Mouse (Mus musculus) C2C12 (cell line): ENCODE measurements around the gene Col5a3. TPM values are rescaled to one million over a fixed set of nuclear protein-coding genes. Genes with fewer than 3 reads are reported as not detected.
"Not testable (repeated sequence)": the region's sequence is repeated elsewhere in the genome, so short reads cannot be mapped to it uniquely, and the experiment has no call there.

Experiments used
- H3K27me3 ChIP-seq: one replicate; pipeline ENCODE4 v1.6.1; 2011; ENCODE audit not compliant: control insufficient read depth, insufficient read depth, insufficient read length
- H3K36me3 ChIP-seq: one replicate; pipeline ENCODE4 v1.6.1; 2011; ENCODE audit not compliant: control insufficient read depth, insufficient read depth
- H3K4me3 ChIP-seq: one replicate; pipeline ENCODE4 v1.5.1; 2011; ENCODE audit warnings: mild to moderate bottlenecking, control low read depth; ENCODE audit not compliant: poor library complexity, insufficient read depth, severe bottlenecking
- H3K79me2 ChIP-seq: one replicate; pipeline ENCODE4 v1.6.1; 2011; ENCODE audit not compliant: control insufficient read depth, insufficient read depth
- H3K79me3 ChIP-seq: one replicate; pipeline ENCODE4 v1.6.1; 2011; ENCODE audit warnings: low read depth, control low read depth
- H3ac ChIP-seq: one replicate; pipeline ENCODE3; 2011; ENCODE audit warnings: low read depth; ENCODE audit not compliant: control insufficient read depth, insufficient read length
- CEBPB ChIP-seq: IDR thresholded peaks from one replicate; pipeline ENCODE4 v1.6.1; 2011; ENCODE audit warnings: low read depth, mild to moderate bottlenecking, control low read depth, moderate library complexity
- CTCF ChIP-seq: IDR thresholded peaks from one replicate; pipeline ENCODE4 v1.5.1; 2011; ENCODE audit not compliant: control insufficient read depth, insufficient read depth, insufficient read length
- FOSL1 ChIP-seq: IDR thresholded peaks from one replicate; pipeline ENCODE4 v1.8.0; 2011; ENCODE audit warnings: mild to moderate bottlenecking, low read length; ENCODE audit not compliant: poor library complexity, insufficient read depth, severe bottlenecking
- MAX ChIP-seq: IDR thresholded peaks from one replicate; pipeline ENCODE4 v1.6.1; 2011; ENCODE audit warnings: mild to moderate bottlenecking, control low read depth
- MYOD1 ChIP-seq: IDR thresholded peaks from one replicate; pipeline ENCODE4 v1.6.1; 2011; ENCODE audit warnings: low read depth; ENCODE audit not compliant: control insufficient read depth, insufficient read length
- MYOG ChIP-seq: IDR thresholded peaks from one replicate; pipeline ENCODE4 v1.6.1; 2011; ENCODE audit not compliant: control insufficient read depth, insufficient read length; ENCODE audit errors: extremely low read depth
- USF1 ChIP-seq: IDR thresholded peaks from one replicate; pipeline ENCODE4 v1.6.1; 2011; ENCODE audit warnings: low read depth, mild to moderate bottlenecking, control low read depth, moderate library complexity
- polyA plus RNA-seq: library from polyadenylated mRNA; unstranded; fragments of >200 nt; fragmentation: generic; extraction: Trizol; gene quantifications from one replicate; pipeline ENCODE4 v1.2.1, GENCODE M21; 2012; ENCODE audit warnings: missing spikeins

Gene Col5a3
- polyA plus RNA-seq, 1 experiment = 1.3 TPM

DNA sequence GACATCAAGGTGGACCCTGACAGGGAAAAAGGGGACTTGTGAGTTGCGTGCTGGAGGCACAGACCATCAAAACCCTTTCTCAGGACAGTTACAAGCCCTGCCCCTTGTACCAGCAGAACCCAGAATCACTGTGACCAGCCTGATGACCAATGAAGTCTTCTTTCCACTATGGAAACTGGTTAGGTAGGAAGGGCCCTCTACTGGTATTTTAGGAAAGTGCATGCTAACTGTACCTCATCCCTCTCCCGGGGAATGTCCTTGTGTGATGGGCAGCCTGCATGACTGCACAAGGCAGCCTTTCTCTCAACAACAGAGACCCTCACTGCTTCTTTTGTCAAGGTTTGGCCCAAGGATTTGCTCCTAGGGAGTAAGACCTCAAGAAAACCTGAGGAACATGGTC is 27.8 kb upstream of the Col5a3 start:
- Histone ChIP-seq H3K4me3 (no peak overlapping the region), H3K27me3 (peaks cover 17% of the 10 kb centered on the region), H3K36me3 (no peaks in the 10 kb centered on the region), H3K79me3 (no peaks in the 10 kb centered on the region), H3K79me2 (no peaks in the 10 kb centered on the region), H3ac (no peak overlapping the region)
- TF ChIP-seq MAX = no peak
- no peak for TF ChIP-seq MYOG
- no peak for TF ChIP-seq MYOD1
- no peak for TF ChIP-seq FOSL1
- TF ChIP-seq USF1 = no peak
- no peak for TF ChIP-seq CTCF
- TF ChIP-seq CEBPB = no peak

DNA sequence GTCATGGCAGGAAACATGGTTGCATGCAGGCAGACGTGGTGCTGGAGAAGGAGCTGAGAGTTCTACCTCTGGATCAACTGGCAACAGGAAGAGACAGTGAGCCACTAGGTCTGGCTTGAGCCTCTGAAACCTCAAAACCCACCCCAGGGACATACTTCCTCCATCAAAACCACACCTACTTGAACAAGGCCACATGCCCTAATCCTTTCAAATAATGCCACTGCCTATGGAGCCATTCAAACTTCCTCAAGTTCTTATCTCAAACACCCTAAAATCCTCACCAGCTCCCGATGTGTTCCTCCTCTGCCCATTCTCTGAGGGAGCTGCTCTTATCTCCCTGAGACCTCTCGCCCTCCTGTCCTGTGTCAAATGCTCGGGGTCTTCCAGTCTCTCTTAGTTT is 27.3 kb upstream of the Col5a3 start:
- no peaks in the 10 kb centered on the region for H3K79me2 ChIP-seq
- H3ac ChIP-seq = no peak overlapping the region
- TF ChIP-seq CTCF = no peak
- TF ChIP-seq CEBPB = no peak
- TF ChIP-seq FOSL1 = no peak
- TF ChIP-seq MAX = no peak
- no peak for TF ChIP-seq MYOG
- TF ChIP-seq MYOD1 = no peak
- TF ChIP-seq USF1 = no peak
- no peaks in the 10 kb centered on the region for H3K79me3 ChIP-seq
- H3K4me3 ChIP-seq = no peak overlapping the region
- no peaks in the 10 kb centered on the region for H3K36me3 ChIP-seq
- peaks cover 15% of the 10 kb centered on the region for H3K27me3 ChIP-seq

DNA sequence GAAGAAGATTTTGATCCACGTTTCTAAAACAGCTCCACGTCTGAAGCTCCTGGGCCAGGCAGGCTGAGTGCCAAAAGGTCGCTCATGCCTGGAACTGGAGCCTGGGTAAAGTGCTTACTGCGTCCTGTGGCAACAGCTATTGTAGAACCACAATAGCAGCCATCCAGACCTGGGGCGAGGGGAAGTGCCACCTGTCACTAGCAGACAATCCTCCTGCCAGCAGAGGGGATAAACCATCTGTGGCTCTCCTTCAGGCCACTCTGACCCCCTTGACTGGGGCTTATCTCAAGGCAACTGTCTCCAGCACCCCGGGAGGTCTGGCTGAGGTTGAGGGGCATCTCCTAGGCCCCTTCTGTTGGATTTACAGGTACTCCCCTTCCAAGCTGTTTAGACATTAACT is 24.1 kb upstream of the Col5a3 start:
- H3K27me3 ChIP-seq = peaks cover 3% of the 10 kb centered on the region
- H3K4me3 ChIP-seq = no peak overlapping the region
- no peaks in the 10 kb centered on the region for H3K79me2 ChIP-seq
- TF ChIP-seq MYOD1 (no peak), CTCF (no peak), MYOG (no peak)
- no peak overlapping the region for H3ac ChIP-seq
- no peaks in the 10 kb centered on the region for H3K79me3 ChIP-seq
- no peaks in the 10 kb centered on the region for H3K36me3 ChIP-seq

DNA sequence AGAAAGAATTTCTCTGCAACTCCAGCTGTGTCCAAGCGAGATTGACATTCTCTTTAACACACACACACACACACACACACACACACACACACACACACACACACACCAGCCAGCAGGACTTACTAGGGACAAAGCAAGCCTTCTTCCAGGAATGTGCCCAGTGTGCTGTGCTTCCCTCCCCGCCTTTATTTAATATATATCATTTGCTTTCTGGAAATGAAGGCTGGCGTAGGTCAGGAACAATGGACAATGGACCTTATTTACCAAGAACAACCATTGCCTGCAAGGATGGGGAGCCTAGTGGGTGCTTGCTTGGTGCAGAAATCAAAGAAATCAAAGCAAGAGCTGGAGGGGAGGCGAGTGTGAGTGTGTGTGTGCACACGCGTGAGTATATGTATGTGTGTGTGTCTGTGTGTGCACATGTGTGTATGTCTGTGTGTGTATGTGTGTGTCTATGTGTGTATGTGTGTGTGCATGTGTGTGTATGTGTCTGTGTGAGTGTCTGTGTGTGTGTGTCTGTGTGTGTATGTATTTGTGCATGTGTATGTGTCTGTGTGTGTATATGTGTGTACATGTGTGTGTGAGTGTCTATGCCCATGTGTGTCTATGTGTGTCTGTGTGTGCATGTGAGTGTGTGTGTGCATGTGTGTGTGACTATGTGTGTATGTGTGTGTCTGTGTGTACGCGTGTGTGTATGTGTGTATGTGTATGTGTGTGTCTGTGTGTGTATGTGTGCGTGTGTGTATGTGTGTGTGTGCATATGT is 22.5 kb upstream of the Col5a3 start:
- no peaks in the 10 kb centered on the region for H3K79me3 ChIP-seq
- H3K79me2 ChIP-seq = no peaks in the 10 kb centered on the region
- H3ac ChIP-seq = no peak overlapping the region
- H3K27me3 ChIP-seq = peaks cover 19% of the 10 kb centered on the region
- no peak for TF ChIP-seq MYOG
- TF ChIP-seq USF1 = no peak
- no peak for TF ChIP-seq CEBPB
- H3K4me3 ChIP-seq = no peak overlapping the region
- no peaks in the 10 kb centered on the region for H3K36me3 ChIP-seq

DNA sequence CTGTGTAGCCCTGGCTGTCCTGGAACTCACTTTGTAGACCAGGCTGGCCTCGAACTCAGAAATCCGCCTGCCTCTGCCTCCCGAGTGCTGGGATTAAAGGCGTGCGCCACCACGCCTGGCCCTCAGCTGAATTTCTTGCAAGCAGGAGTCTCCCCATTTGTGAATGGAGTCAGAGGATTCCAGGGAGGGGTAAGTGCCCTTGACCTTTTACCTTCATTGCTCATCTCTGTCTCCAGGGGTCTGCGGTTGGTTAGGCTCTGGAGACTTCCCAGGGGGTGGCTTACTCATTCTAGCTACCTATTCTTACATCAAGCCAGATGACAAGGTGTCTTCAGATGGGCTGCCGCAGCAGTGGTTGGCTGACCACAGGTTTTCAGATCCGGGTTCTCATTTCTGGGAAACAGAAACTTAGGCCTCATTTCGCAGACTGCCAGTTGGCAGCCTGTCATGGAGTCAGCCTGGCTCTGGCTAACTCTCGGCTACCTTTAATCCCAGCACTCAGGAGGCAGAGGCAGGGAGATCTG is 20.6 kb upstream of the Col5a3 start:
- not testable (repeated sequence) for H3ac ChIP-seq, H3K79me2 ChIP-seq, H3K4me3 ChIP-seq, H3K79me3 ChIP-seq, H3K36me3 ChIP-seq
- H3K27me3 ChIP-seq = peaks cover 16% of the 10 kb centered on the region

DNA sequence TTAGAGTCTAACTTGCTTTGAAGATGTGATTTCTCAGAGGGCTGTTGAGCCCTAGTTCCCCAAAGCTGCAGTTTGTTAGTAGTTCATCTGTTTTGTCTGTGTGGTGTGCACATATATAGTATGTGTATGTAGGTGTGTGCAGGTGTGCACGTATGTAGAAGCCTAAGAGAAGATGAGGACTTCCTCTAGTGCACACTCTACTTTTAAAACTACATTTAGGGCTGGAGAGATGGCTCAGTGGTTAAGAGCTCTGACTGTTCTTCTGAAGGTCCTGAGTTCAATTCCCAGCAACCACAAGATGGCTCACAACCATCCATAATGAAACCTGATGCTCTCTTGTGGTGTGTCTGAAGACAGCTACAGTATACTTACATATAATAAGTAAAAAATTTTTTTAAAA is 20.0 kb upstream of the Col5a3 start:
- H3K79me2 ChIP-seq = no peaks in the 10 kb centered on the region
- H3ac ChIP-seq = no peak overlapping the region
- no peaks in the 10 kb centered on the region for H3K36me3 ChIP-seq
- H3K79me3 ChIP-seq = no peaks in the 10 kb centered on the region
- TF ChIP-seq CTCF (no peak), USF1 (no peak), FOSL1 (no peak), MYOD1 (no peak), MYOG (no peak), MAX (no peak), CEBPB (no peak)
- no peak overlapping the region for H3K4me3 ChIP-seq
- H3K27me3 ChIP-seq = peaks cover 16% of the 10 kb centered on the region
